Mouse (Mus musculus) retina, postnatal 1 day (tissue): Measurements from ENCODE around the gene Mesd.

ENCODE experiments used
- DNase-seq: peaks from one replicate; pipeline ENCODE4 v3.0.0-alpha.2; 2012

Mesd gene

DNA sequence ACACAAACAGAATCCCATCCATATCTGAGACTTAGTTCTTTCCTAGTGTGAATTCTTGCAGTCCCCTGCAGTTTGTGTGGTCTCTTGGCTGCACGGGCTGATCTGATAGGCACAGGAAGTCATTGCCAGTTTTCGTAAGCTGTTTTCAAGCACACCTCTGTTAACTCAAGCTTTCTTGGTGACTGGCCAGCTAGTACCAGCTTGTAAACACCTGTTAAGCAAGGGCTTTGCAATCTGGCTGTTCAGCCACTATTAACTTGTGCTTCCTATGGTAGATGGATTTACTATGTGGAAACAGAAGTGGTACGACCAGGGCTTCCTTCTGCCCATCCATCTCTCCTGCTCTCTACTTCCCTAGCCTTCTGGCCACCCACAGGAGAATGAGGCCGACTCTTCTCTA is 36.0 kb downstream of the Mesd start:
- DNase-seq, result no peak

- DNase-seq, result no peak
Observed at GRCm38 (mm10) chr7:83921637-83922036, 37.4 kb downstream of the Mesd start.

DNA sequence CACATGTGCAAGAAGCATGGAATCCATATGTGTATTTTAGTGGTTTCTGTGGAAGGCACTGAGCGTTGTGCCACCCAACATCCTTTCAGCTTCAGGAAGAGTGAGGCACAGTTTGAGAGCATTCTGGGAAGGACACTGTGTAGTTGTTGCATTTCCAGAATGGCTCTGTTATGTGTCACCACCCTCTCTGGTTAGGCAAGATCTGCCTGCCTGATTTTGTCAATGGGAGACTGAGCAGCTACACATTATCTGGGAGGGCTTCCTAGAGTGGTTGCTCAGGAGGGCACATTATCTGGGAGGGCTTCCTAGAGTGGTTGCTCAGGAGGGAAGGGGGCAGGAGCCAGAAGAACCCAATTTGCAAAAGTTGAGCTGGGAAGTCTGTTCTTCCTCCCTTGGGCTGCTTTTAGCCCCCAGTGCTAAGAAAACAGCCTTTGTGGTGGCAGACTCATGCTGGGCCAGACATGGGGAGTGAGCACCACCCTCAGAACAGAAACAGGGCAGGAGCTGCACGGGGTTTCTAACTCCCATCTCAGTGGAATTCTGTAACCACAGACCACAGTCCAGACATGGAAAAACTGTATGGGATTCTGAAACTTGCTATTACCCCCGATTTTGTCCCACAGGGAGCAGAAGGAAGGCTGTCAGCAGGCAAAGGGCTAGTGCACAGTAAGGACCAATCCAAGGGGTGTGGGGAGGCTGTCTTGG is 54.9 kb downstream of the Mesd start:
- no peak for DNase-seq

GRCm38 (mm10) chr7:83940136-83940535 is 55.9 kb downstream of the Mesd start:
- no peak for DNase-seq

- DNase-seq, result no peak
Observed at GRCm38 (mm10) chr7:83941701-83942101, 57.4 kb downstream of the Mesd start.

DNA sequence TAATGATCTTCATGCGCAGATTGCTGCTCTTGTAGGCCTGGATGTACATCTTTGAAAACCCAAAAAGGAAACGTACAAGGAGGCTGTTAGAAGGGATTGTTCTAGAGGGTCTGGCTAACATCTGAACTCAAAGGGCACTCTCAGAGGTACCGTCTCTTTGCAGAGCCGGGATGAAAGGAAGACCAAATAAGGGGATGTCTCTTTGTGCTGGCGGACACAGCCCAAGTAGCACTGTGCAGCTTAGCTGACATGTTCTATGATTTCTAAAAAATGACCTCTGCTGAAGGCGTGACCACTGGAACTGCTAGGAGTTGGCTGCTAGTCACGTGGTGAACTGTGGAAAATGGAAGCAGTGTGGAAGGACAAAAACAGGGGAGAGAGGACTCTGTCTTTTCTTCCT is 64.5 kb downstream of the Mesd start:
- DNase-seq, result no peak

DNA sequence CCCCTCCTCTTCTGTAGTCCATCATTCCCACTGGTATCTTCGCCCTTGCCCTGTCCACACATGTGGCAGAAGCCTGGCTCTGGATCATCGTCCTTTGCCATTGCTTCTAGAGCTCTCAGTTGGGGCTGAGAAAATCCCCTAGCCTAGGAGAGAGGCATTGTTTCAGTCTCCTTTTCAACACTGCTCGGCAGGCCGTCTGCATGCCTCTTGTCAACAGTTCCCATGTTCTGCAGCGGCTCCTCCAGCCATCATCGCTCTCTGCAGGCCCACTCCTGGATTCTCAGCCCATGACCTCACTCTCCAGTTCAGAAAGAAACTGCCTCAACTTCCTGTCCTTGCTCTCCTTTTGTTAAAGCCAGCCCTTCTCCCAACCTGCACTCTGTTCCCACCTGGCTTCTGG is 65.4 kb downstream of the Mesd start:
- DNase-seq, result no peak
